In the genomic region with DNA sequence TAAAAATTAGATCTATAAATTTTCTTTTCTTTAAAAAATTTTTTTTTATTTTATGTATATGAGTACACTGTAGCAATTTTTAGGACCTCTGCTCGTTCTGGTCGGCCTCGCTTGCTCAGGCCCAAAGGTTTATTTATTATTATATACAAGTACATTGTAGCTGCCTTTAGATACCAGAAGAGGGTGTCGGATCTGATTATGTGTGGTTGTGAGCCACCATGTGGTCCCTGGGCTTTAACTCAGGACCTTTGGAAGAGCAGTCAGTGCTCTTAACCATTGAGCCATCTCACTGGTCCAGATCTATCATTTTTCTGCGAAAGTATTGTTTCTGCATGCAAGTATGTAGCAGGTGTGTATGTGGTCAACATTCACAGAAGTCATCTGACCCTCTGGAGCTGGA, we compare ENCODE assay signal across 23 mouse cellular contexts. TPM values are rescaled to one million over a fixed set of nuclear protein-coding genes. Genes with fewer than 3 reads are reported as not detected.
"Had no signal": no experiment of that assay in that cellular context is flagged by ENCODE, and none has a peak within 500 bp of the region (broad histone marks: within the 10 kb centered on the region; RNA-seq: fewer than 3 reads in every experiment).

No protein-coding gene starts in this region.

- H3K36me3 ChIP-seq: neural tube, embryonic 15.5 days; stomach, embryonic 15.5 days had no signal

- H3K27me3 ChIP-seq: neural tube, embryonic 15.5 days; stomach, embryonic 15.5 days had no signal

- H3K4me1 ChIP-seq: neural tube, embryonic 15.5 days; stomach, embryonic 15.5 days had no signal

- DNase-seq: retina, postnatal 1 day; right cerebral cortex, adult 18-20 months; right cerebral cortex, postnatal 14 days; right cerebral cortex, postnatal 25 days; right cerebral cortex, postnatal 4 days; spleen, adult 18-20 months; thymus, adult 18-20 months; thymus, adult 2 months; thymus, postnatal 14 days; thymus, postnatal 25 days; thymus, postnatal 36 days; thymus, postnatal 4 days had no signal

- H3K4me3 ChIP-seq: neural tube, embryonic 15.5 days; stomach, embryonic 15.5 days had no signal

- H3K9ac ChIP-seq: neural tube, embryonic 15.5 days; stomach, embryonic 15.5 days had no signal

- H3K4me2 ChIP-seq: neural tube, embryonic 15.5 days; stomach, embryonic 15.5 days had no signal

- H3K9me3 ChIP-seq: neural tube, embryonic 15.5 days; stomach, embryonic 15.5 days had no signal

- H3K27ac ChIP-seq: neural tube, embryonic 15.5 days; stomach, embryonic 15.5 days; stomach, postnatal 0 days had no signal

RNA-seq across cellular contexts. Expression of a gene that starts 4.6 kb away (rescaled TPM):
- total RNA-seq: neutrophil, adult 5-6 weeks had no signal
- polyA plus RNA-seq: neural tube, embryonic 14.5 days; neural tube, embryonic 15.5 days; small intestine, adult 2 months; spleen, adult 2 months; stomach, embryonic 14.5 days; stomach, embryonic 15.5 days; stomach, embryonic 16.5 days; stomach, postnatal 0 days; thymus, adult 2 months; thymus, postnatal 0 days; urinary bladder, adult 2 months had no signal
